Comparison of ENCODE assay signal across 8 mouse cellular contexts in the genomic region with DNA sequence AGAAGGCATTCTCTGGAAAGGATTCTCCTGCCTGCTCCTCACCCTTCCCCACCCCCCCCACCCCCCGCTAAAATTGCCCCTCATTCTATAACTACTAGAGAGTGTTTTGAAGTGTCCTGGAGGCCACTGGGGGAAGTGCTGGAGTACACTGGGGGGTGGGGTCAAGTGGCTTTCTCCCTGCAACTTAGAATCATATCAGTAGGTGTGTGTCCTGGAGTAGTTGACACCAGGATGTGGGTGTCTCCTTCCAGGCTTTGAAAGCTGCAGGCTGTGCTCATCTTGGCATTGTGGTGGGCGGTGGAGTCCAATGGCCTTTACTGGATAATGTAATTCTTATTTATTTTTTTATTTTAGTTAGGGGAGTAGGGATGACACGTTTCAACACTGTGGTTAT. TPM values are rescaled to one million over a fixed set of nuclear protein-coding genes. Genes with fewer than 3 reads are reported as not detected.
A peak's percentile ranks its signal among the peaks of the same experiment; 100 is the strongest.
DNase-seq lines count a peak whose midpoint lies in the region; ATAC-seq lines count a peak whose summit lies in the region.

No protein-coding gene starts in this region.

- peak; percentile 13 for DNase-seq in ZHBTc4 (ENCODE audit: low read depth, low spot score)
- DNase-seq in embryonic facial prominence, embryonic 14.5 days (ENCODE audit: low spot score): no peak
- DNase-seq in hindbrain, embryonic 11.5 days (ENCODE audit: low spot score): peak; percentile 14
- DNase-seq in spleen, postnatal 10 days (ENCODE audit: low spot score in 2 of 2): no peak
- no peak for DNase-seq in c-Kit-positive CD71-positive TER-119-positive erythroid progenitor cells, embryonic 14.5 days (ENCODE audit: low spot score)

- peak overlapping the region; percentile 41 for H3K4me3 ChIP-seq in embryonic facial prominence, embryonic 14.5 days (ENCODE audit: low read depth, low read length)
- H3K4me3 ChIP-seq in hindbrain, embryonic 11.5 days (ENCODE audit: low read depth, low read length): peak overlapping the region; percentile 43
- H3K4me3 ChIP-seq in liver, embryonic 15.5 days (replicated peaks): peak overlapping the region; percentile 46
- peak overlapping the region; percentile 38 for H3K4me3 ChIP-seq in stomach, embryonic 14.5 days (ENCODE audit: low read depth, low read length)

- peak overlapping the region; percentile 58; the same call in 1 of the 2 replicates for H3K9ac ChIP-seq in embryonic facial prominence, embryonic 14.5 days (ENCODE audit: low read depth, low read length)
- H3K9ac ChIP-seq in hindbrain, embryonic 11.5 days (ENCODE audit: low read depth, low read length): no peak overlapping the region
- H3K9ac ChIP-seq in liver, embryonic 15.5 days: no peak overlapping the region
- no peak overlapping the region; the same call in 1 of the 2 replicates for H3K9ac ChIP-seq in stomach, embryonic 14.5 days (replicated peaks; ENCODE audit: low read depth, low read length)

- H3K9me3 ChIP-seq in embryonic facial prominence, embryonic 14.5 days (ENCODE audit: control insufficient read depth, low read length): no peaks in the 10 kb centered on the region
- no peaks in the 10 kb centered on the region for H3K9me3 ChIP-seq in hindbrain, embryonic 11.5 days (ENCODE audit: control insufficient read depth, low read length)
- no peaks in the 10 kb centered on the region for H3K9me3 ChIP-seq in liver, embryonic 15.5 days (replicated peaks)
- no peaks in the 10 kb centered on the region for H3K9me3 ChIP-seq in stomach, embryonic 14.5 days (ENCODE audit: control insufficient read depth, low read depth, low read length)

- H3K4me1 ChIP-seq in embryonic facial prominence, embryonic 14.5 days (ENCODE audit: control insufficient read depth, insufficient read depth, low read length): no peaks in the 10 kb centered on the region
- no peaks in the 10 kb centered on the region for H3K4me1 ChIP-seq in hindbrain, embryonic 11.5 days (replicated peaks; ENCODE audit: control insufficient read depth, insufficient read depth, low read length)
- H3K4me1 ChIP-seq in liver, embryonic 15.5 days (replicated peaks): 0 out of 2 replicates have a peak, but pooled peaks cover 2% of the 10 kb centered on the region
- H3K4me1 ChIP-seq in stomach, embryonic 14.5 days (ENCODE audit: control insufficient read depth, insufficient read depth, low read length): no peaks in the 10 kb centered on the region

- 49% methylated on average over 3 of the region's 3 CpGs for WGBS in embryonic facial prominence, embryonic 14.5 days
- 45% methylated on average over 3 of the region's 3 CpGs for WGBS in hindbrain, embryonic 11.5 days
- WGBS in liver, embryonic 15.5 days (ENCODE audit: insufficient replicate concordance): 27% methylated on average over 3 of the region's 3 CpGs
- 39% methylated on average over 3 of the region's 3 CpGs for WGBS in stomach, embryonic 14.5 days

- H3K27ac ChIP-seq in embryonic facial prominence, embryonic 14.5 days (replicated peaks; ENCODE audit: low read depth, low read length): no peak overlapping the region
- no peak overlapping the region for H3K27ac ChIP-seq in hindbrain, embryonic 11.5 days (ENCODE audit: low read depth, low read length)
- H3K27ac ChIP-seq in liver, embryonic 15.5 days (replicated peaks): no peak overlapping the region
- no peak overlapping the region for H3K27ac ChIP-seq in stomach, embryonic 14.5 days (ENCODE audit: low read length)

- H3K36me3 ChIP-seq in embryonic facial prominence, embryonic 14.5 days (ENCODE audit: control insufficient read depth, insufficient read depth, low read length): no peaks in the 10 kb centered on the region
- no peaks in the 10 kb centered on the region for H3K36me3 ChIP-seq in hindbrain, embryonic 11.5 days (ENCODE audit: control insufficient read depth, insufficient read depth, low read length)
- no peaks in the 10 kb centered on the region for H3K36me3 ChIP-seq in liver, embryonic 15.5 days (replicated peaks)
- no peaks in the 10 kb centered on the region for H3K36me3 ChIP-seq in stomach, embryonic 14.5 days (ENCODE audit: control insufficient read depth, insufficient read depth, low read length)

- ATAC-seq in embryonic facial prominence, embryonic 14.5 days (ENCODE audit: low read depth): no peak
- peak; percentile 49 for ATAC-seq in hindbrain, embryonic 11.5 days (ENCODE audit: low FRiP score)
- ATAC-seq in liver, embryonic 15.5 days (ENCODE audit: insufficient read depth): no peak
- ATAC-seq in stomach, embryonic 14.5 days (ENCODE audit: insufficient number of reproducible peaks, insufficient read depth, low FRiP score, low read depth): peak; percentile 29; the same call in 1 of the 2 replicates
- no peak for ATAC-seq in CD4-positive, CD25-positive, alpha-beta regulatory T cell, adult 4 months

- H3K27me3 ChIP-seq in embryonic facial prominence, embryonic 14.5 days (replicated peaks; ENCODE audit: control insufficient read depth, insufficient read depth, low read length): no peaks in the 10 kb centered on the region
- H3K27me3 ChIP-seq in hindbrain, embryonic 11.5 days (ENCODE audit: control insufficient read depth, insufficient read depth, low read length): no peaks in the 10 kb centered on the region
- H3K27me3 ChIP-seq in liver, embryonic 15.5 days: no peaks in the 10 kb centered on the region
- no peaks in the 10 kb centered on the region for H3K27me3 ChIP-seq in stomach, embryonic 14.5 days (ENCODE audit: control insufficient read depth, insufficient read depth, low read length)

- H3K4me2 ChIP-seq in embryonic facial prominence, embryonic 14.5 days (ENCODE audit: low read depth, low read length): peak overlapping the region; percentile 63
- peak overlapping the region; percentile 67 for H3K4me2 ChIP-seq in hindbrain, embryonic 11.5 days (replicated peaks; ENCODE audit: low read depth, low read length)
- peak overlapping the region; percentile 62 for H3K4me2 ChIP-seq in liver, embryonic 15.5 days
- H3K4me2 ChIP-seq in stomach, embryonic 14.5 days (replicated peaks; ENCODE audit: low read depth, low read length): peak overlapping the region; percentile 69

RNA-seq across cellular contexts. Expression of a gene that starts 0.7 kb away (rescaled TPM):
- 9.1 and 11.3 TPM in 2 replicates for polyA plus RNA-seq in embryonic facial prominence, embryonic 14.5 days (2014; fragmentation: Nextera tagmentation; extraction: Ambion mirVana)
- polyA plus RNA-seq in hindbrain, embryonic 11.5 days (2014; fragmentation: Nextera tagmentation; extraction: Ambion mirVana): 3.8 and 5.1 TPM in 2 replicates
- 0.46 and 0.47 TPM in 2 replicates for polyA plus RNA-seq in liver, embryonic 15.5 days (2015; fragmentation: Nextera tagmentation; extraction: Ambion mirVana)
- 11.0 and 12.2 TPM in 2 replicates for polyA plus RNA-seq in stomach, embryonic 14.5 days (2014; fragmentation: Nextera tagmentation; extraction: Ambion mirVana)
- not detected for polyA plus RNA-seq in CD4-positive, CD25-positive, alpha-beta regulatory T cell, adult 4 months (2017; shearing (Covaris generic))

Comparison
In these comparisons a context has a peak if more than half of its experiments do, and no peak if none do; other contexts are left out.
1. DNase-seq: peak in ZHBTc4 (single experiment) and hindbrain, embryonic 11.5 days (single experiment); none in embryonic facial prominence, embryonic 14.5 days (single experiment), spleen, postnatal 10 days (0 of 2) and c-Kit-positive CD71-positive TER-119-positive erythroid progenitor cells, embryonic 14.5 days (single experiment).
2. ATAC-seq: peak in hindbrain, embryonic 11.5 days (single experiment) and stomach, embryonic 14.5 days (single experiment); none in embryonic facial prominence, embryonic 14.5 days (single experiment), liver, embryonic 15.5 days (single experiment) and CD4-positive, CD25-positive, alpha-beta regulatory T cell, adult 4 months (single experiment).
3. Peak in every context shown above with its lines, with median percentiles within 50 percentile points of each other: H3K4me2 ChIP-seq and H3K4me3 ChIP-seq.